In the genomic region with DNA sequence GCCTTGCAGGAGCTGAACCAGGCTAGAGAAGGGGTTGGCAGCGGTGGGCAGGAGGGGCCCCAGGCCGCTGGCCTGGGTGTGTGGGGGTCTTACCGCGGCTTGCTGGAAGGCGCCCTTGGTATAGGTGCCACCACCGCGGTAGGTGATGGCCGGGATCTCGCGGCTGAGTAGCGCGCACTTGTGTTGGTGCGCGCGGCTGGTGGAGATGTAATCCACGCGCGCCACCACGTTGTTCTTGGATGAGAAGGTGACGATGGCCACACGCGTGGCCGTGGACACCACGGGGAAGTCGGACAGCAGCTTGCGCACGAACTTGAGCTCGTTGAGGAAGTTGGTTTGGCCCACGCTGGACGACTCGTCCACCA, we compare ENCODE assay signal across 9 mouse cellular contexts. TPM values are rescaled to one million over a fixed set of nuclear protein-coding genes. Genes with fewer than 3 reads are reported as not detected.
DNase-seq lines count a peak whose midpoint lies in the region; ATAC-seq lines count a peak whose summit lies in the region.
"Had no signal": no experiment of that assay in that cellular context is flagged by ENCODE, and none has a peak within 500 bp of the region (broad histone marks: within the 10 kb centered on the region; RNA-seq: fewer than 3 reads in every experiment).

No protein-coding gene starts in this region.

- H3K27me3 ChIP-seq in heart, embryonic 11.5 days (ENCODE audit: control insufficient read depth, insufficient read depth, low read length) = peaks cover 31% of the 10 kb centered on the region
- peaks cover 54% of the 10 kb centered on the region for H3K27me3 ChIP-seq in heart, embryonic 16.5 days (ENCODE audit: control insufficient read depth, insufficient read depth, low read length)
- peaks cover 52% of the 10 kb centered on the region for H3K27me3 ChIP-seq in megakaryocyte, embryonic 14.5 days (replicated peaks)

- H3K36me3 ChIP-seq in heart, embryonic 11.5 days (ENCODE audit: control insufficient read depth, insufficient read depth, low read length) = no peaks in the 10 kb centered on the region
- H3K36me3 ChIP-seq in heart, embryonic 16.5 days (ENCODE audit: control insufficient read depth, insufficient read depth) = no peaks in the 10 kb centered on the region
- no peaks in the 10 kb centered on the region for H3K36me3 ChIP-seq in megakaryocyte, embryonic 14.5 days (replicated peaks; ENCODE audit: low read length)
- H3K36me3 ChIP-seq: G1E had no signal

- no peak for DNase-seq in heart, postnatal 14 days
- peak; percentile 69 for DNase-seq in brain, adult 2 months (ENCODE audit: low read depth, low spot score)
- no peak for DNase-seq in gastrocnemius, postnatal 10 days
- no peak for DNase-seq in Muller cell, postnatal 12 days (ENCODE audit: inconsistent ontology term)
- no peak for DNase-seq in natural killer cell, adult 2 months (ENCODE audit: low spot score in 2 of 2)

- ATAC-seq in heart, embryonic 11.5 days (replicated peaks; ENCODE audit: insufficient number of reproducible peaks, low FRiP score, low TSS enrichment) = no peak
- 0 out of 2 replicates have a peak, but pooled peaks have one; percentile 10 for ATAC-seq in heart, embryonic 16.5 days (replicated peaks; ENCODE audit: extremely low read depth, insufficient read depth, low FRiP score)

- WGBS in heart, embryonic 11.5 days (ENCODE audit: insufficient replicate concordance) = under 1% methylated on average over 31 of the region's 31 CpGs
- under 1% methylated on average over 31 of the region's 31 CpGs for WGBS in heart, embryonic 16.5 days

- peak overlapping the region; percentile 61 for H3K9ac ChIP-seq in heart, embryonic 11.5 days (ENCODE audit: low read depth, low read length)
- peak overlapping the region; percentile 77 for H3K9ac ChIP-seq in heart, embryonic 16.5 days (ENCODE audit: low read length)

- H3K4me1 ChIP-seq in heart, embryonic 11.5 days (ENCODE audit: control insufficient read depth, insufficient read depth, low read length) = no peaks in the 10 kb centered on the region
- H3K4me1 ChIP-seq in heart, embryonic 16.5 days (ENCODE audit: control insufficient read depth, insufficient read depth, low read length) = peaks cover 6% of the 10 kb centered on the region
- H3K4me1 ChIP-seq in megakaryocyte, embryonic 14.5 days = peaks cover 10% of the 10 kb centered on the region

- H3K4me2 ChIP-seq in heart, embryonic 11.5 days = peak overlapping the region; percentile 80
- peak overlapping the region; percentile 93 for H3K4me2 ChIP-seq in heart, embryonic 16.5 days (ENCODE audit: low read depth, low read length)

- intact Hi-C loops in heart, postnatal 14 days (cut with DNase I) = no loop called here

- no peak overlapping the region for H3K27ac ChIP-seq in heart, embryonic 11.5 days (ENCODE audit: low read depth, low read length)
- H3K27ac ChIP-seq in heart, embryonic 16.5 days (ENCODE audit: low read length) = peak overlapping the region; percentile 55; the same call in 1 of the 2 replicates

- H3K9me3 ChIP-seq in heart, embryonic 11.5 days (replicated peaks; ENCODE audit: control insufficient read depth, low read length) = no peaks in the 10 kb centered on the region
- no peaks in the 10 kb centered on the region for H3K9me3 ChIP-seq in heart, embryonic 16.5 days (replicated peaks; ENCODE audit: control insufficient read depth, low read length)
- no peaks in the 10 kb centered on the region for H3K9me3 ChIP-seq in megakaryocyte, embryonic 14.5 days

- peak overlapping the region; percentile 52 for H3K4me3 ChIP-seq in heart, embryonic 11.5 days (ENCODE audit: low read depth, low read length)
- H3K4me3 ChIP-seq in heart, embryonic 16.5 days (ENCODE audit: low read length) = peak overlapping the region; percentile 67
- H3K4me3 ChIP-seq in megakaryocyte, embryonic 14.5 days (replicated peaks) = peak overlapping the region; percentile 84

RNA-seq across cellular contexts. Expression of gene Svep1, which starts 0.9 kb away (rescaled TPM):
- 2.1 and 2.4 TPM in 2 replicates for polyA plus RNA-seq in heart, embryonic 11.5 days (2014; fragmentation: Nextera tagmentation; extraction: Ambion mirVana)
- total RNA-seq in heart, postnatal 14 days (2021) = 1 to 10 TPM; 9.2 to 9.7 TPM
- 1.3 and 2.5 TPM in 2 replicates for polyA plus RNA-seq in heart, embryonic 16.5 days (2015; fragmentation: Nextera tagmentation; extraction: Ambion mirVana)
- not detected in 2 replicates for polyA plus RNA-seq in megakaryocyte, embryonic 14.5 days (2012; ENCODE audit: insufficient read depth, low replicate concordance)
- total RNA-seq in gastrocnemius, postnatal 10 days (2021) = 10 to 100 TPM; 18.7 to 20.9 TPM
- polyA plus RNA-seq: G1E had no signal
